Comparison of ENCODE assay signal across 7 mouse cellular contexts in the genomic region with DNA sequence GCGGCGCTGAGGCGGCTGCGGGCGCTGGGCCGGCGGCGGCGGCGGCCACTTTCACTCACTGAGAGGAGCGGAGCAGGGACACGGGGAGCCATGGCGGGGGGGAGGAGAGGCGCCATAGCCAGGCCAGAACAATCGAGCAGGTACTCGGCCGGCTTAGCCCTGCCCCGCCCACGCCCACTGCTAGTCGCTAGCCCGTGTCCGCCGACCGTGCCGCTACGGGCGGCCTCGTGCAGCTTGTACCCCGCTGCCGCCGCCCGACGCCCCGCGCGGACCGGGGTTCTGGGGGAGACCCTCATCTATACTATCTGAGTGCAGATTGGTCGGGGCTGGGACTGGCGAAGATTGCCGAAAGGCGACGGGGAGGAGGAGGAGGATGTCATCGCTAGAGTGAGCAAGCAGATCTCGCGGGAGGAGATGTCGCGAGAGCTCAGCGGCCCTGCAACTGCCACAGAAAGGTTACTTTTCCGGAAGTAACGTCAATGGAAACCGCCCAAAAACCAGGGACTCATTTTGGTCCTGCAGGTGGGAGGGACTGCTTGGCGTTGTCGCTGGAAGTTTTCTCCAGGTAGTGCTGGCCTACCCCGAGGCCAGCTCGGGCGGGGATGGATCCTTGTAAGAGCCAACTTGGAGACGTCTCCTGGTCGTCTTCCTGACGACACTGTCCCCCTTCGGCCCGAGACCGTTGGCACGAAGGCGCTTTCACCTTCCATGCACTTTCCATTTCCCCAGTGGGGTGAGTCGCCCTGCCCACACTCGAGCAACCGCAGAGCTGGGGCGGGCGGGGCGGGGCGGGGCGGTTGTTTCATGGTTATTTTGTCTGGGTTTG. TPM values are rescaled to one million over a fixed set of nuclear protein-coding genes. Genes with fewer than 3 reads are reported as not detected.
DNase-seq lines count a peak whose midpoint lies in the region; ATAC-seq lines count a peak whose summit lies in the region.

A gene (minus strand): TSS at position 117 of the 826 bp plus-strand sequence.

- H3K27ac ChIP-seq in embryonic facial prominence, embryonic 12.5 days: peak within 1 kb of the TSS; percentile 98
- H3K27ac ChIP-seq in limb, embryonic 11.5 days (replicated peaks; ENCODE audit: low read depth, low read length): peak within 1 kb of the TSS; percentile 94
- peak within 1 kb of the TSS; percentile 98 for H3K27ac ChIP-seq in midbrain, embryonic 14.5 days (replicated peaks; ENCODE audit: low read depth, low read length)

- H3K4me2 ChIP-seq in embryonic facial prominence, embryonic 12.5 days (replicated peaks): peak within 1 kb of the TSS; percentile 65
- peak within 1 kb of the TSS; percentile 73 for H3K4me2 ChIP-seq in limb, embryonic 11.5 days (ENCODE audit: low read depth, severe bottlenecking)
- peak within 1 kb of the TSS; percentile 84 for H3K4me2 ChIP-seq in midbrain, embryonic 14.5 days (ENCODE audit: low read length)

- ATAC-seq in embryonic facial prominence, embryonic 12.5 days (ENCODE audit: insufficient number of reproducible peaks, insufficient read depth, low FRiP score, low TSS enrichment): peak; percentile 92
- ATAC-seq in limb, embryonic 11.5 days (ENCODE audit: insufficient number of reproducible peaks, low FRiP score, low TSS enrichment, low read depth): peak; percentile 94
- peak; percentile 96 for ATAC-seq in midbrain, embryonic 14.5 days (ENCODE audit: low FRiP score, low TSS enrichment)

- H3K4me3 ChIP-seq in embryonic facial prominence, embryonic 12.5 days: peak within 1 kb of the TSS; percentile 91
- H3K4me3 ChIP-seq in limb, embryonic 11.5 days (ENCODE audit: low read depth, low read length): peak within 1 kb of the TSS; percentile 94
- H3K4me3 ChIP-seq in midbrain, embryonic 14.5 days (replicated peaks; ENCODE audit: low read depth, low read length): peak within 1 kb of the TSS; percentile 91

- WGBS in embryonic facial prominence, embryonic 12.5 days: under 1% methylated on average over 70 of the region's 72 CpGs
- under 1% methylated on average over 63 of the region's 72 CpGs for WGBS in limb, embryonic 11.5 days
- WGBS in midbrain, embryonic 14.5 days: under 1% methylated on average over 56 of the region's 72 CpGs

- peaks cover 8% of the 10 kb centered on the region for H3K4me1 ChIP-seq in embryonic facial prominence, embryonic 12.5 days
- peaks cover 3% of the 10 kb centered on the region; the same call in 1 of the 2 replicates for H3K4me1 ChIP-seq in limb, embryonic 11.5 days (ENCODE audit: control insufficient read depth, insufficient read depth, low read length)
- peaks cover 12% of the 10 kb centered on the region; the same call in 1 of the 2 replicates for H3K4me1 ChIP-seq in midbrain, embryonic 14.5 days (ENCODE audit: control insufficient read depth, insufficient read depth, low read length)

- H3K9me3 ChIP-seq in embryonic facial prominence, embryonic 12.5 days: no peaks in the 10 kb centered on the region
- H3K9me3 ChIP-seq in limb, embryonic 11.5 days (ENCODE audit: control insufficient read depth, low read length): no peaks in the 10 kb centered on the region
- no peaks in the 10 kb centered on the region for H3K9me3 ChIP-seq in midbrain, embryonic 14.5 days (ENCODE audit: control insufficient read depth, low read length)

- H3K9ac ChIP-seq in embryonic facial prominence, embryonic 12.5 days: peak within 1 kb of the TSS; percentile 98
- H3K9ac ChIP-seq in limb, embryonic 11.5 days (ENCODE audit: low read length): peak within 1 kb of the TSS; percentile 87
- peak within 1 kb of the TSS; percentile 98 for H3K9ac ChIP-seq in midbrain, embryonic 14.5 days (replicated peaks; ENCODE audit: low read length)

- peak; percentile 99 for DNase-seq in adrenal gland, postnatal 25 days
- DNase-seq in heart, adult 11 months: peak; percentile 100
- DNase-seq in kidney, adult 18-20 months: peak; percentile 99
- DNase-seq in limb, embryonic 11.5 days (ENCODE audit: low spot score): peak; percentile 99
- peak; percentile 99 for DNase-seq in midbrain, embryonic 14.5 days
- peak; percentile 97 for DNase-seq in spleen, adult 18-20 months

- no peaks in the 10 kb centered on the region for H3K27me3 ChIP-seq in embryonic facial prominence, embryonic 12.5 days
- no peaks in the 10 kb centered on the region for H3K27me3 ChIP-seq in limb, embryonic 11.5 days (ENCODE audit: control insufficient read depth, insufficient read depth, low read length)
- H3K27me3 ChIP-seq in midbrain, embryonic 14.5 days (ENCODE audit: control insufficient read depth, insufficient read depth, low read length): no peaks in the 10 kb centered on the region

- no peaks in the 10 kb centered on the region for H3K36me3 ChIP-seq in embryonic facial prominence, embryonic 12.5 days
- H3K36me3 ChIP-seq in limb, embryonic 11.5 days (ENCODE audit: control insufficient read depth, insufficient read depth, low read length): no peaks in the 10 kb centered on the region; the same call in 1 of the 2 replicates
- H3K36me3 ChIP-seq in midbrain, embryonic 14.5 days (ENCODE audit: control insufficient read depth, insufficient read depth, low read length): no peaks in the 10 kb centered on the region

RNA-seq across cellular contexts. Expression of the gene that starts here (rescaled TPM):
- total RNA-seq in adrenal gland, postnatal 25 days (2021): 21.0 and 25.3 TPM in 2 replicates
- 4.7 and 4.9 TPM in 2 replicates for polyA plus RNA-seq in embryonic facial prominence, embryonic 12.5 days (2016; fragmentation: Nextera tagmentation; extraction: Ambion mirVana)
- 5.2 TPM in 2 replicates for polyA plus RNA-seq in limb, embryonic 11.5 days (2014; fragmentation: Nextera tagmentation; extraction: Ambion mirVana)
- 6.1 and 6.5 TPM in 2 replicates for polyA plus RNA-seq in midbrain, embryonic 14.5 days (2014; fragmentation: Nextera tagmentation; extraction: Ambion mirVana)

Comparison
In these comparisons a context has a peak if more than half of its experiments do, and no peak if none do; other contexts are left out.
1. Peak in every context shown above with its lines: DNase-seq, ATAC-seq, H3K4me3 ChIP-seq and H3K27ac ChIP-seq.